Mouse (Mus musculus) hindbrain, embryonic 14.5 days (tissue): Measurements from ENCODE around the gene Slc1a3. TPM values are rescaled to one million over a fixed set of nuclear protein-coding genes. Genes with fewer than 3 reads are reported as not detected.

Experiments
- ATAC-seq: fragments of 200-750 bp; cut with Nextera tagmentation; 2 replicates; pipeline ENCODE4 v1.8.0; 2017; ENCODE audit warnings: moderate number of reproducible peaks, mild to moderate bottlenecking, moderate TSS enrichment, moderate library complexity; ENCODE audit not compliant: low FRiP score
- DNase-seq: peaks from one replicate; pipeline ENCODE4 v3.0.0-alpha.2; 2015; ENCODE audit warnings: low spot score
- H3K27ac ChIP-seq: fragments of 300-500 bp; sonication (generic); 2 replicates; pipeline ENCODE4 v1.5.1; 2014; ENCODE audit warnings: mild to moderate bottlenecking, moderate library complexity
- H3K27me3 ChIP-seq: fragments of 300-500 bp; sonication (generic); 2 replicates; pipeline ENCODE4 v1.6.1; 2014; ENCODE audit warnings: mild to moderate bottlenecking, low read length, mixed read lengths; ENCODE audit not compliant: control insufficient read depth, insufficient read depth
- H3K36me3 ChIP-seq: fragments of 300-500 bp; sonication (generic); replicated peaks from 2 replicates; pipeline ENCODE4 v1.6.1; 2014; ENCODE audit not compliant: control insufficient read depth, insufficient read depth
- H3K4me1 ChIP-seq: fragments of 300-500 bp; sonication (generic); replicated peaks from 2 replicates; pipeline ENCODE4 v1.6.1; 2014; ENCODE audit warnings: antibody characterized with exemption, low read length, mixed read lengths; ENCODE audit not compliant: control insufficient read depth, insufficient read depth
- H3K4me2 ChIP-seq: fragments of 300-500 bp; sonication (generic); replicated peaks from 2 replicates; pipeline ENCODE4 v1.6.1; 2014; ENCODE audit warnings: mild to moderate bottlenecking, moderate library complexity
- H3K4me3 ChIP-seq: fragments of 300-500 bp; sonication (generic); replicated peaks from 2 replicates; pipeline ENCODE4 v1.5.1; 2014; ENCODE audit warnings: mild to moderate bottlenecking, low read length
- H3K9ac ChIP-seq: fragments of 300-500 bp; sonication (generic); 2 replicates; pipeline ENCODE4 v1.6.1; 2014
- H3K9me3 ChIP-seq: fragments of 300-500 bp; sonication (generic); 2 replicates; pipeline ENCODE4 v1.6.1; 2016; ENCODE audit warnings: low read length; ENCODE audit not compliant: control insufficient read depth
- WGBS: fragments of 180-500 bp; shearing (Covaris S2); extraction: QIAGEN DNeasy Blood & Tissue Kit; methylation state at CpG from one replicate; pipeline ENCODE4 v1.1.7; 2014; 5-methylcytosine and 5-hydroxymethylcytosine counted together
- polyA plus RNA-seq: library from polyadenylated mRNA; unstranded; fragments of >200 nt; fragmentation: Nextera tagmentation; extraction: Ambion mirVana; gene quantifications from 2 replicates; pipeline ENCODE4 v1.2.1, GENCODE M21; 2014

Slc1a3 gene
- polyA plus RNA-seq, 1 experiment from 2014 or later: 242 TPM

DNA sequence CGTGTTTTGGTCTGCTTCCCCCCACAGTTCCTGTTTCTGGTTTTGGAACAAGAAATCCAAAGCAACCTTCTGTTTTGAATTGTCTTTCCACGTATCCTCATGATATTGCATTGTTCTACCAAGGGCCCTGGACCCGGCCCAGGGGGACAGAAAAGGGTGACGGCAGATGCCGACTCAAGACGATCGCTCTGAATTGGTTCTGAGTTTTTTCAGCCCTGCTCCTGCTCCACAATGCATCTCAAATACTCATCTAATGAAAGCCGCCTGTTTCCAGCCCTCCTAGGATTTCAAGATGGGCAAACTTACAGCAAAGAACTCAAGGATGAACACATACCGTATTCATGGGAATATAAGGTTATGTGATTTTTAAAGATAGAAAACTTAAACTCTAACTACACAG, 55.3 kb downstream of the Slc1a3 start:
- ATAC-seq (no peak), DNase-seq (no peak)
- Histone ChIP-seq H3K36me3 (no peaks in the 10 kb centered on the region), H3K4me1 (peaks cover 10% of the 10 kb centered on the region), H3K4me3 (no peak overlapping the region), H3K9ac (no peak overlapping the region), H3K27ac (no peak overlapping the region), H3K4me2 (no peak overlapping the region), H3K27me3 (no peaks in the 10 kb centered on the region), H3K9me3 (no peaks in the 10 kb centered on the region)
- WGBS: 65% methylated on average over 9 of the region's 9 CpGs

DNA sequence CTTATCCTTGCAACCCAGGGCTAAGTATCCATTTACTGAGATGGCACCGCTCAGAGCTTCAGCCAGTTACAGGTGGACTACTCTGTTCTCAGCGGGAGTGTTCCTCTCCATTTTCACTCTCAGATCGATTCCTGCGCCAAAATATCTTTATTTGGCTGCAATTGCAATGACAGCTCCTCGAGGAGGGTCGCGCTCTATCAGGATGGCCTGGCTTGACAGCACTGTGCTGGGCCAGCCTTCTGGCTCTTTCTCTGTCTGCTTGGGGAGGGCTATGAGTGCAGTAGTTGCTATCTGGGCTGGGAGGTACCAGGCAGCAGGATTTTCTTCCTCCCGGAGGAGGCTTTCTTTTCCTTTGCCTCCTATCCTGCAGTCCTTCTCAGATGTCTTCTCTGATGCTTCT, 57.9 kb downstream of the Slc1a3 start:
- H3K4me2 ChIP-seq: no peak overlapping the region
- no peak for DNase-seq
- no peaks in the 10 kb centered on the region for H3K4me1 ChIP-seq
- no peaks in the 10 kb centered on the region for H3K27me3 ChIP-seq
- H3K36me3 ChIP-seq: no peaks in the 10 kb centered on the region
- peak; percentile 57; the same call in 1 of the 2 replicates for ATAC-seq
- no peak overlapping the region for H3K9ac ChIP-seq
- no peaks in the 10 kb centered on the region for H3K9me3 ChIP-seq
- no peak overlapping the region for H3K27ac ChIP-seq
- no peak overlapping the region for H3K4me3 ChIP-seq
- WGBS: 84% methylated on average over 8 of the region's 8 CpGs

DNA sequence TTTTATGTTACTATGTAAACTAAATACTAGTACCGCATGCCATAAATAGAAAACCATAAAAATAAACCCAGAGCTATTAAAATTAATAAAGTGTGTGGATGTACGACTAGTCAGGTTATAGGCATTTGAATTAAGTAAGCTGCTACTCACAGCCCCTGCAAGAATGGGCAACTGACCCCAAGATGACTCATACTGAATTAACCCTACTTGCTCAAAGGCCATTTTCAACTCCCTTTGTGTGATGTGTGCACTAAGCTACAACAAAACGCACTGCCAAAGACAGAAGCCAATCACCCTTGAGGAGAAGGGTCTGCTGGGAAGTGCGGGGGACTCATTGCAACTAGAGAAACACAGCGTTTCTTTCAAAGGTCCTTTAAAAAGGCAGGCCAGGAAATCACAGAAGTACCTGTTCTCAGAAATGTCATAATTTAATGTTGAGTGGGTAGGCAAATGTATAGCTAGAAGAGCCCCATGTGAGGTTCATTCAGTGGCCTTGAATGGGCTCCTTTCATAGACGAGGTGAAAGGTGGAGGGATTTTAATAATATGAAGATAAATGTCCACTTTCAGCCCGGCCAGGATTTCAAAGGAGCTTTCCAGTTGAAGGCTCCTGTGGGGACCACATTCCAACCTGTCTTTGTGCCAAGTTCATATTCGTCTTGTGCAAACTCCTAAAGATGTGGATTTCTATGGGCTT, 66.4 kb downstream of the Slc1a3 start:
- Histone ChIP-seq H3K27ac (no peak overlapping the region), H3K9me3 (no peaks in the 10 kb centered on the region)
- no peak for ATAC-seq

DNA sequence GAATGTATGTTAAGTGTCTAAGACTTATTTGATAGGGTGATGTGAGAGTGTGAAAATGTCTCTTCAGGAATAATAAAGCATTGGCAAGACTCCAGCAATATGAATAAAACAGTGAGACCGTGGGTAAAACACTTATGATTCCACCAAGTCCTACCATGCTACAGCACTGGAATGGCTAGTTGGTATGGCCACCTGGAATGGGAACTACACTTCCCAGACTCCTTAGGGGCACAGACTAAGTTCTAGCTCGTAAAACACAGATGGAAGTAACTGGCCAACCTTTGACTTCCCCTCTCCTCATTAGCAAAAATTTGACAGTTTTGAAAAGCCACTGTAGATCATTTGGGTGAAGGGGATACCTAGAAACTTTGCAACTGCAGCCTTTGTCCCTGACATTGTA, 70.7 kb downstream of the Slc1a3 start:
- H3K9ac ChIP-seq: no peak overlapping the region
- H3K27ac ChIP-seq: no peak overlapping the region
- no peak overlapping the region for H3K4me2 ChIP-seq
- no peaks in the 10 kb centered on the region for H3K27me3 ChIP-seq
- DNase-seq (no peak), ATAC-seq (no peak)
- H3K36me3 ChIP-seq: no peaks in the 10 kb centered on the region
- H3K9me3 ChIP-seq: no peaks in the 10 kb centered on the region
- 78% methylated on average over 2 of the region's 2 CpGs for WGBS
- no peak overlapping the region for H3K4me3 ChIP-seq
- no peaks in the 10 kb centered on the region for H3K4me1 ChIP-seq

More for the DNA sequence above, 66.4 kb downstream of the Slc1a3 start:
- WGBS: 54% methylated on average over 8 of the region's 8 CpGs
- H3K4me2 ChIP-seq: no peak overlapping the region
- no peaks in the 10 kb centered on the region for H3K27me3 ChIP-seq
- no peak overlapping the region for H3K9ac ChIP-seq
- H3K4me1 ChIP-seq: no peaks in the 10 kb centered on the region
- H3K36me3 ChIP-seq: no peaks in the 10 kb centered on the region
- no peak overlapping the region for H3K4me3 ChIP-seq
- DNase-seq: no peak

DNA sequence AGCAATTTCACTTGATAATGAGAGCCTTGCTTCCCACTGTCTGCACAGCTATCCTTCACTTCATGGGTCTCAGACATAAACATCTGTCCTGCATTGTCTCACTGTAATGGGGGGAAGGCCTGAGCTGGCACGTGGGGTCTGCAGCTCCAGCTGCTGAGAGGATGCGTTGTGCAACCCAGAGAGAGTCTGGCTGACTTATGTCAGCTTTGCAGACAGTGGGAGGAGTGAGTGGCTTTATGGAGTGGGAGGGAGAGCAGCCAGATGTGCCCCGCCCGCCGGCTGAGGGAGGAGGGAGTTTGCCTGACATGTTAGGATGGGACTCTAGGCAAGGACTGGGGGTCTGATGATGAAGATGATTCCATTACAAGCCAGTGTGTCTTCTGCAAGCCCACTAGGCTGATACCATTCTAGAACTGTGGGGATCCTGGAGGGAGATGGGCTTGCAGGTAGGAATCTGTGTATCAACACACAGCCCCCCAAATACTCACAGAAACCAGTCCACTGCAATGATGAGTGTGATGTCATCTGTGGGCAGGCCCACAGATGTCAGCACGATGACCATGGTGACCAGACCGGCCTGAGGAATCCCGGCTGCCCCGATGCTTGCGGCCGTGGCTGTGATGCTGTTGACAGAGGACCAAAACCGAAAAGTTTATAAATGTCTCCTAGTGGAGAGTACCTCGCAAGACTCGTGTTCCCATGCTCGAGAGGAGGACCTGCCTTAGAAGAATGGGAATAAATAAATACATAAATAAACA, 71.8 kb downstream of the Slc1a3 start:
- ATAC-seq (no peak), DNase-seq (no peak)
- no peaks in the 10 kb centered on the region for H3K27me3 ChIP-seq

DNA sequence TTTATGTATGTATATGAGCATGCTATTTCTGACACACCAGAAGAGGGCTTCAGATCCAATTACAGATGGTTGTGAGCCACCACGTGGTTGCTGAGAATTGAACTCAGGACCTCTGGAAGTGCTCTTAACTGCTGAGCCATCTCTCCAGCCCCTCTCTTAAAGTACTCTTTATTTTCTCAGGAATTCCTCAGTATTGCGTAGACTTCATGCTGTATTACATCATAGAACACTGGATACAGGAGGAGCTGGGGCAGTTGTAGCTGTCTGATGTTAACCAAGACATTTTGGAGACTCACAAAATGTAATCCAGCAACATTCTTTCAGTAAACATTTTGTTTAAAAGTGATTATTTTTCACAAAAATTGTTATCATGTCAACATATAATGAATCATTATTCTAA, 73.3 kb downstream of the Slc1a3 start:
- no peak overlapping the region for H3K9ac ChIP-seq
- no peak for DNase-seq
- WGBS: 88% methylated on average over 2 of the region's 2 CpGs

More for the DNA sequence above, 71.8 kb downstream of the Slc1a3 start:
- Histone ChIP-seq H3K9ac (no peak overlapping the region), H3K27ac (no peak overlapping the region), H3K4me3 (no peak overlapping the region), H3K4me1 (peaks cover 6% of the 10 kb centered on the region; the same call in 1 of the 2 replicates), H3K36me3 (no peaks in the 10 kb centered on the region), H3K4me2 (no peak overlapping the region), H3K9me3 (no peaks in the 10 kb centered on the region)
- WGBS: 93% methylated on average over 15 of the region's 15 CpGs

DNA sequence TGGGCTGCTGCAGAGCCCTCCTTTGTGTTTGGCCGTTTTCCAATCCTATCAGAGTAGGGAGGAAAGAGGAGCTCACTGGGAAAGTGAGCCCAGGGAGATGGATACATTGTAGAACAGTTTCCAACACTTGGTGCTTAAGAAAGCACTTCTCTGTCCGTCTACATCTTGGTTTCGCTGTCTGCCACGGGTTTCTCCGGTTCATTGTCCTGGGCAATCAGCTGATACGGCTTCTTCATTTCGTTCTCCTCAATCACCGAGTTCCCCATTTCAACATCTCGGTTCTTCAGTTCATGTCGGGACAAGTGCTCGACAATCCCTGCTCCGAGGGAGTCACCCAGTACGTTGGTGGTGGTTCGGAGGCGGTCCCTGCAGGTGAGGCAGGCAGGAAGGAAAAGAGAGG, 74.6 kb downstream of the Slc1a3 start:
- Histone ChIP-seq H3K4me3 (no peak overlapping the region), H3K36me3 (no peaks in the 10 kb centered on the region)

More for the DNA sequence above, 73.3 kb downstream of the Slc1a3 start:
- Histone ChIP-seq H3K4me2 (no peak overlapping the region), H3K27me3 (no peaks in the 10 kb centered on the region), H3K4me1 (peaks cover 6% of the 10 kb centered on the region; the same call in 1 of the 2 replicates), H3K27ac (no peak overlapping the region), H3K36me3 (no peaks in the 10 kb centered on the region), H3K9me3 (no peaks in the 10 kb centered on the region), H3K4me3 (no peak overlapping the region)
- ATAC-seq: no peak

DNA sequence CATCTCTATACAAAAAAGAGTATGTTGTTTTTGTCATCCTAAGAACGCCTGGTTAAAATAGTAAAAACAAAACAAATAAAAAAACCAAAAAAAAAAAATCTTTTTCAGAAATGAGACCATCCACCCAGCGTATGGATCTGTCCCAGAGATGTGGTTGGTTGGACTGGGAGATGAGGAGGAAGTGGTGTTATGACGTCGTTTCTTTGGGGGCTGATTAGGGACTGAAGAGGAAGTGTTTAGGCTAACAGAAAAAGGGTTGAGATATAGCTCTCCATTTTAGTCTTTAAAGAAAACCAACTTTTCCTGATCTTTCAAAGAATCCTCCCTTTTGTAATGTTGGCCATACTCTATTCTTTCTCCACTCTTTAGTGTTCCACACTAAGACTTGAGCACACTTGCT, 75.8 kb downstream of the Slc1a3 start:
- H3K4me3 ChIP-seq: no peak overlapping the region
- H3K9ac ChIP-seq: no peak overlapping the region
- H3K9me3 ChIP-seq: no peaks in the 10 kb centered on the region
- H3K27ac ChIP-seq: no peak overlapping the region
- H3K36me3 ChIP-seq: no peaks in the 10 kb centered on the region
- H3K4me1 ChIP-seq: peaks cover 6% of the 10 kb centered on the region; the same call in 1 of the 2 replicates
- WGBS: 92% methylated on average over 4 of the region's 4 CpGs
- DNase-seq (no peak), ATAC-seq (no peak)
- no peak overlapping the region for H3K4me2 ChIP-seq
- H3K27me3 ChIP-seq: 0 out of 2 replicates have a peak, but pooled peaks cover 6% of the 10 kb centered on the region

More for the DNA sequence above, 74.6 kb downstream of the Slc1a3 start:
- WGBS: 95% methylated on average over 15 of the region's 15 CpGs
- Histone ChIP-seq H3K9ac (no peak overlapping the region), H3K4me1 (peaks cover 6% of the 10 kb centered on the region; the same call in 1 of the 2 replicates), H3K9me3 (no peaks in the 10 kb centered on the region), H3K27me3 (no peaks in the 10 kb centered on the region), H3K27ac (no peak overlapping the region), H3K4me2 (no peak overlapping the region)
- DNase-seq (no peak), ATAC-seq (no peak)

DNA sequence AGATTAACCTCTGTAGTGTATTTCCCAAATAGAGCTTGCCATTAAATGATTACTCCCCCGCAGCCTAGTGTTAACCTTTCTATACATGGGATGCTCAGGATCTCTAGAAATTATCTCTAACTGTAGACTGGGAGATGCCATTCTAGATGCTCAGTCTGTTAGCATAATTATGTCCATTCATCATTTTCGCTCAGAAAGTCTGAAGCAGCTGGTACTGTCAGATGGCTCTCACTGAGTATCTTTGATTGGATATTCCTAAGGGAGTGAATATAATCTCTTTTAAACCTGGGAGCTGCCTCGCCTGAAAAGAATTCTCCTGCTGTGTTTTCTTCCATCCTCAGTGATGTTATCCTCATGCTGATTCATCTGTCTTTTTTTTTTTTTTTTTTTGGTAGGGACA, 76.2 kb downstream of the Slc1a3 start:
- H3K27me3 ChIP-seq: 0 out of 2 replicates have a peak, but pooled peaks cover 6% of the 10 kb centered on the region
- 37% methylated on average over 3 of the region's 3 CpGs for WGBS
- no peaks in the 10 kb centered on the region for H3K9me3 ChIP-seq
- H3K36me3 ChIP-seq: no peaks in the 10 kb centered on the region
- H3K27ac ChIP-seq: no peak overlapping the region
- H3K4me2 ChIP-seq: no peak overlapping the region
- DNase-seq (peak; percentile 53), ATAC-seq (no peak)
- no peak overlapping the region for H3K9ac ChIP-seq
- H3K4me1 ChIP-seq: peaks cover 6% of the 10 kb centered on the region; the same call in 1 of the 2 replicates
- H3K4me3 ChIP-seq: no peak overlapping the region
